Mouse (Mus musculus) heart, embryonic 15.5 days (tissue): ENCODE results near the gene Pla2r1. TPM values are rescaled to one million over a fixed set of nuclear protein-coding genes. Genes with fewer than 3 reads are reported as not detected.

ENCODE experiments used
- ATAC-seq: fragments of 200-750 bp; cut with Nextera tagmentation; replicated peaks from 2 replicates; pipeline ENCODE4 v1.8.0; 2017; ENCODE audit warnings: low read depth, moderate TSS enrichment; ENCODE audit not compliant: insufficient number of reproducible peaks, insufficient read depth, low FRiP score
- H3K27ac ChIP-seq: fragments of 300-500 bp; sonication (generic); 2 replicates; pipeline ENCODE4 v1.5.1; 2015; ENCODE audit warnings: mild to moderate bottlenecking, inconsistent platforms
- H3K27me3 ChIP-seq: fragments of 300-500 bp; sonication (generic); 2 replicates; pipeline ENCODE4 v1.6.1; 2015; ENCODE audit warnings: inconsistent platforms
- H3K36me3 ChIP-seq: fragments of 300-500 bp; sonication (generic); 2 replicates; pipeline ENCODE4 v1.6.1; 2015; ENCODE audit warnings: mild to moderate bottlenecking, inconsistent platforms
- H3K4me1 ChIP-seq: fragments of 300-500 bp; sonication (generic); replicated peaks from 2 replicates; pipeline ENCODE4 v1.6.1; 2015; ENCODE audit warnings: inconsistent platforms
- H3K4me2 ChIP-seq: fragments of 300-500 bp; sonication (generic); 2 replicates; pipeline ENCODE4 v1.6.1; 2015; ENCODE audit warnings: inconsistent platforms, mild to moderate bottlenecking, moderate library complexity
- H3K4me3 ChIP-seq: fragments of 300-500 bp; sonication (generic); 2 replicates; pipeline ENCODE4 v1.5.1; 2015; ENCODE audit warnings: mild to moderate bottlenecking, inconsistent platforms
- H3K9ac ChIP-seq: fragments of 300-500 bp; sonication (generic); 2 replicates; pipeline ENCODE4 v1.6.1; 2015; ENCODE audit warnings: mild to moderate bottlenecking, inconsistent platforms
- H3K9me3 ChIP-seq: fragments of 300-500 bp; sonication (generic); replicated peaks from 2 replicates; pipeline ENCODE4 v1.6.1; 2016; ENCODE audit warnings: inconsistent platforms
- WGBS: fragments of 180-500 bp; shearing (Covaris S2); methylation state at CpG from one replicate; pipeline ENCODE4 v1.1.7; 2015; ENCODE audit warnings: mixed read lengths; 5-methylcytosine and 5-hydroxymethylcytosine counted together
- polyA plus RNA-seq: library from polyadenylated mRNA; unstranded; fragments of >200 nt; fragmentation: Nextera tagmentation; extraction: Ambion mirVana; gene quantifications from 2 replicates; pipeline ENCODE4 v1.2.1, GENCODE M21; 2015

Gene Pla2r1
- polyA plus RNA-seq, 1 experiment from 2014 or later = 1.3 TPM

DNA sequence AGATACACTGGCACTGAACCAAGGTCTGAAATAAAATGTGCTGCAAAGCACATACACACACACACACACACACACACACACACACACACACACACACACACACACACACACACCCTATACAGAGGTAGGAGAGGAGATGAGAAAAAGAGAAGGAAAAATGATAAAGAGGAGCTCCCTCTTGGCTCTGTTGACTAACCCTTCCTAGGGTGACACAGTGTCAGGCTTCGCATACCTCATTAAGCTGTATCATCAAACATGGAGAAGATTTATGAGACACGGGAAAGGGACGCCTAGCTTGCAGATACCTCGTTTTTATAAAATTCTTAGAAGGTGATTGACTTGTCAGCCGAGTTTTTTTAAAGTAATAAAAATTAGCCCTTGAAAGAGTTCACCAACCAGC lies 116.3 kb downstream of the Pla2r1 start:
- Histone ChIP-seq H3K9ac (no peak overlapping the region), H3K27ac (no peak overlapping the region), H3K36me3 (no peaks in the 10 kb centered on the region), H3K9me3 (no peaks in the 10 kb centered on the region), H3K4me3 (no peak overlapping the region), H3K27me3 (no peaks in the 10 kb centered on the region), H3K4me1 (0 out of 2 replicates have a peak, but pooled peaks cover 2% of the 10 kb centered on the region), H3K4me2 (no peak overlapping the region)
- no peak for ATAC-seq
- 76% methylated on average over 5 of the region's 5 CpGs for WGBS

DNA sequence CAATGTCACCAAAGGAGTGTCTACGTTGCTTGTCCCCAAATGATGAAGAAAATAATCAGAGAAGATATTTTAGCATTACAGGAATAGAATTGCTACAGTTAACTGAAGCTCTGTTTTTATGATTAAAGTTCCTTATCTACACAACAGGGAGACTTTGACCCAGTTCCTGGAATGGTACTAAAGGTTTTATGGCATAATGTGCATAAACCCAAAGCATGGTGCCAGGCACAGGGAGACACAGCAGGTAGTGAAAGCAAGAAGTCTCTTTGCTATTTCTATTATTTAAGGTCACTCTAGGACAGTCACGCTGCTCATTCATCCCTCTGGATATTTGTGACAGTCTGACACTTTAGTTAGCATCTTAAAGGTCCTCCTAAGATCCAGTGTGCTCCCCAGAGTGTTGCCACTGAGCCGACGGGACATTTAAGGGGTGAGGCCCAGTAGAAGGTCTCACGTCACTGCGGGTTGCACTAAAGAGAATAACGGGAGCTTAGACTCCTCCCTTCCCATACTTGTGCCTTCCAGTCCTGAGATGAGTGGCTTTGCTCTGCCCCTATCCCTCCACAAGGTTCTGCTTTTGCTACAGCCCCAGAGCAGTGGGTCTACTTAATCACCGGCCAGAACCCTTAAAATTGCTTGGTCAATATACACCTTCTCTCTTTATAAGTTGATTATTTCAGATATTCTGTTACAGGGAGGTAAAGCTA lies 122.6 kb downstream of the Pla2r1 start:
- H3K4me2 ChIP-seq = no peak overlapping the region
- no peaks in the 10 kb centered on the region for H3K36me3 ChIP-seq
- 79% methylated on average over 8 of the region's 8 CpGs for WGBS
- H3K27ac ChIP-seq = no peak overlapping the region
- no peak overlapping the region for H3K4me3 ChIP-seq
- no peaks in the 10 kb centered on the region for H3K9me3 ChIP-seq
- H3K4me1 ChIP-seq = no peaks in the 10 kb centered on the region
- no peak for ATAC-seq
- no peaks in the 10 kb centered on the region for H3K27me3 ChIP-seq
- H3K9ac ChIP-seq = no peak overlapping the region

- no peaks in the 10 kb centered on the region for H3K36me3 ChIP-seq
- no peaks in the 10 kb centered on the region for H3K27me3 ChIP-seq
- H3K9ac ChIP-seq = no peak overlapping the region
- H3K4me3 ChIP-seq = no peak overlapping the region
- H3K4me1 ChIP-seq = no peaks in the 10 kb centered on the region
- ATAC-seq = 0 out of 2 replicates have a peak, but pooled peaks have one; percentile 47
- no peak overlapping the region for H3K4me2 ChIP-seq
- no peaks in the 10 kb centered on the region for H3K9me3 ChIP-seq
- H3K27ac ChIP-seq = no peak overlapping the region
- WGBS = 3% methylated on average over 6 of the region's 6 CpGs
Observed at GRCm38 (mm10) chr2:60418075-60418474, 135.0 kb downstream of the Pla2r1 start.

DNA sequence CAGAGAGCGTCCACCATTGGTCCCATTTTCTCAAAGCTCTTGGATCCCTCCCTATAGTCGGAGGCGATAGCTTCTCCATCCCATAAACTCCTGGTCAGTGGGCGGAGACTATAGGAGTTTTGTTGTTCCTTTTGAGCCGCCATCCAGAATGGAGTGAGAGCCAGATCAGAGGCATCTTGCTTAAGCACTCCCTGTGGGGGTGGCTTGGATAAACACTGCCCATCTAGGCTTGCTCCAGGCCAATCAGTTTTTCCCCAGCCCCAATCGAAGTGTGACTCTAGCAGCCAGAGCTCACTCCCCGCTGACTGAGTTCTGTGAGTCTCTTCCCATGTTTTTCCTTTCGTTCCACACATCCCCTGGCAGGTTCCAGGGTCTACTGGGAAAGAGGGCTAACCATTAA lies 138.8 kb downstream of the Pla2r1 start:
- 59% methylated on average over 8 of the region's 8 CpGs for WGBS
- H3K4me2 ChIP-seq = no peak overlapping the region
- H3K4me1 ChIP-seq = no peaks in the 10 kb centered on the region
- H3K36me3 ChIP-seq = no peaks in the 10 kb centered on the region
- no peak overlapping the region for H3K9ac ChIP-seq
- H3K9me3 ChIP-seq = no peaks in the 10 kb centered on the region
- ATAC-seq = no peak
- no peaks in the 10 kb centered on the region for H3K27me3 ChIP-seq
- no peak overlapping the region for H3K27ac ChIP-seq
- H3K4me3 ChIP-seq = no peak overlapping the region

GRCm38 (mm10) chr2:60413006-60413650 lies 140.0 kb downstream of the Pla2r1 start:
- Histone ChIP-seq H3K9ac (no peak overlapping the region), H3K9me3 (no peaks in the 10 kb centered on the region), H3K4me1 (no peaks in the 10 kb centered on the region), H3K27ac (no peak overlapping the region), H3K27me3 (no peaks in the 10 kb centered on the region), H3K36me3 (no peaks in the 10 kb centered on the region), H3K4me2 (no peak overlapping the region), H3K4me3 (no peak overlapping the region)
- no peak for ATAC-seq
- 77% methylated on average over 18 of the region's 18 CpGs for WGBS

DNA sequence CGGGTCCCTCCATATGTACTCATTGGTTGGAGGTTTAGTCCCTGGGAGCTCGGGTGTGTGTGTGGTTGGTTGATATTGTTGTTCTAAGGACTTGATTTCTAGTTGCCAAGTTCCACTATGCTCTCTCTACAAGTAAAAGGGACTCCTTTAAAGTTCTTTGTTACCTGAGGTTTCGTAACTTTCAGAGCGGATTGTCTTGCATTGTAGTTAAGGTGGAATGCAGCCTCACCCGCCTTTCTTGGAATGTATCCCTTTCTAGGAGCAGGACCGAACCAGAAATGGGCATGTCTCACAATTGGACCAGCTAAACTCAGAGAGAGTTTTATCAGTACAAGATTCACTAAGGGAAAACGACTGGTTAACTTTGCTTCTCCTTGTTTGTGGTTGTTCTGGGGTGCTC lies 141.9 kb downstream of the Pla2r1 start:
- ATAC-seq = no peak
- Histone ChIP-seq H3K9me3 (no peaks in the 10 kb centered on the region), H3K4me3 (no peak overlapping the region), H3K27ac (no peak overlapping the region), H3K9ac (no peak overlapping the region), H3K27me3 (no peaks in the 10 kb centered on the region), H3K36me3 (no peaks in the 10 kb centered on the region), H3K4me1 (no peaks in the 10 kb centered on the region), H3K4me2 (no peak overlapping the region)
- 86% methylated on average over 7 of the region's 7 CpGs for WGBS

DNA sequence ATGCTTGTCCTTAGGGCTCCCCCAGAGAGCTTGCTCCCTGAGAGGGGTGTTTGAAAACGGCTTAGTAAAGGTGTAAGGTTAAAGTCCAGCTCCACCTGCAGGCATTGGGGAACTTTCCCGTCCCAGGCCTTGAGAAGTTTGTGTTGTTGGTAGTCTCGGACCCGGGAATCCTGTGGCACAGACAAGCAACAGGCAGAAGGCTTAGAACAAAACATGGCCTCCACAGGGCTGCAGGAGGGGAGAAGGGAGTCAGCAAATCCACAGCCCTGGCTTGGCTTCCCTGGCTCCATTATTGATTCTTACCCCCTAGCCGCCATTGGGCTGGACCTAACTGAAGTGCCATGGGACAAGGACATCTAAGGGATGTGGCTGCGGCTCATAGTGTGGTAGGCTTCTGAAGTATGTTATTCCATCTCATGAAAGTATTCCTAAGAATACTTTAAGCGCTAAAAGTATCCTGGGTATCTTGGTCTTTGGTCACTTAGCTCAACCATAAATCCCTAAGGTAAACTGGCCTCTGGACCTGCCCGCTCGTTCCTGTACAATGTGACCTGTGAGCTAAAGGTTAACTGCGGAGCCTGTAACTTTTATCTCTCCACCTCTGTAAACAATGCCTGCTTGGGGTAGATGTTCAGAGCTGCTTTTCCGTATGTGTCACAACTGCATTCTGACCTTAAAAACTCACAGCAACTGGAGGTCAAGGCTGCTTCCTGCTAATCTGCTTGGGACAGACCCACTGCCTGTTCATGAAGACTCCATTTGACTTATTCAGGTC lies 142.9 kb downstream of the Pla2r1 start:
- no peak overlapping the region for H3K4me3 ChIP-seq
- H3K27ac ChIP-seq = no peak overlapping the region
- H3K9ac ChIP-seq = no peak overlapping the region
- no peak for ATAC-seq
- no peaks in the 10 kb centered on the region for H3K36me3 ChIP-seq
- 70% methylated on average over 11 of the region's 11 CpGs for WGBS
- no peaks in the 10 kb centered on the region for H3K9me3 ChIP-seq
- no peak overlapping the region for H3K4me2 ChIP-seq
- no peaks in the 10 kb centered on the region for H3K27me3 ChIP-seq
- no peaks in the 10 kb centered on the region for H3K4me1 ChIP-seq

GRCm38 (mm10) chr2:60409194-60409593 lies 143.9 kb downstream of the Pla2r1 start:
- no peak overlapping the region for H3K4me2 ChIP-seq
- H3K4me1 ChIP-seq = no peaks in the 10 kb centered on the region
- H3K27me3 ChIP-seq = no peaks in the 10 kb centered on the region
- no peak overlapping the region for H3K9ac ChIP-seq
- ATAC-seq = no peak
- H3K27ac ChIP-seq = no peak overlapping the region
- no peaks in the 10 kb centered on the region for H3K36me3 ChIP-seq
- WGBS = 65% methylated on average over 6 of the region's 6 CpGs
- no peak overlapping the region for H3K4me3 ChIP-seq
- H3K9me3 ChIP-seq = no peaks in the 10 kb centered on the region

GRCm38 (mm10) chr2:60407387-60407786 lies 145.7 kb downstream of the Pla2r1 start:
- WGBS = 78% methylated on average over 2 of the region's 2 CpGs
- H3K4me2 ChIP-seq = no peak overlapping the region
- no peak overlapping the region for H3K9ac ChIP-seq
- H3K4me1 ChIP-seq = no peaks in the 10 kb centered on the region
- H3K27me3 ChIP-seq = no peaks in the 10 kb centered on the region
- H3K36me3 ChIP-seq = no peaks in the 10 kb centered on the region
- no peak overlapping the region for H3K4me3 ChIP-seq
- H3K9me3 ChIP-seq = no peaks in the 10 kb centered on the region
- no peak overlapping the region for H3K27ac ChIP-seq
- no peak for ATAC-seq

DNA sequence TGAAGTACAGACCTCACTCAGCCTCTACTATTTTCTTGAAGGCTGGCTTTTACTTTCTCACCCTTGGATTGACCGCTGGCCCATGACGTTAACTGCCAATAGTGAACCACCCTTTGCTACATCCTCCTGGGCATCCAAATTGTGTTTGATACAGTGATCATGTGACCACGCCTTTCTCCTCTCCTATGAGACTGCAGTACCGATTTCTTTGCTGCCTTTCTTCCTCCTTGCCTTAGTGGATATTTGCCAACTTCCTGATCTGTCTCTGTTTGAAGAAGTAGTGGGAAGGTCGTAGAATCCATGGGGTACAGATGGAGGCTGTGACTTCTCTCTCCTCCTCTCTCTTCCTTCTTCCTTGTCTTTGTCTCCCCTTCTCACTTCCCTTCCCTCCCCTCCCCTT lies 147.7 kb downstream of the Pla2r1 start:
- Histone ChIP-seq H3K4me3 (no peak overlapping the region), H3K27ac (no peak overlapping the region), H3K9me3 (no peaks in the 10 kb centered on the region), H3K9ac (no peak overlapping the region), H3K27me3 (no peaks in the 10 kb centered on the region), H3K4me2 (no peak overlapping the region), H3K4me1 (no peaks in the 10 kb centered on the region), H3K36me3 (no peaks in the 10 kb centered on the region)
- ATAC-seq = no peak
- WGBS = 85% methylated on average over 5 of the region's 5 CpGs

DNA sequence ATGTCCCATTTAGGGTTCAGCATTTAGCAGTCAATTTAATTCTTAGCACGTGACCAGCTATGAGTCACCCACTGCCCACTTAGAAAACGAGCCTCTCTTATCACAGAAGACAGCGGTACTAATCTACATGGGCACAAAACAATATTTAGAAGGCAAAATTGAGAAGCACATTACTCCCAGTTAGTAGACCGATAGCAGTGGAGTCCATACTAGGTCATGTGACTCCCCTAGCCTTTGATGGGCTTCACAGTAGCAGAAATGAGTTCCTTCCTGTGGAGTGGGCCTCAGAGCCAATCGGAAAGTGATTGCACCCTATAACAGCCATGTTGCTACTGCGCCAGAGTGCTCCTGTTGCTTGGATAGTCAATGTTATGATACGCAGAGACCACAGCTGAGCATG lies 148.3 kb downstream of the Pla2r1 start:
- WGBS = 78% methylated on average over 7 of the region's 7 CpGs
- Histone ChIP-seq H3K27ac (no peak overlapping the region), H3K9me3 (no peaks in the 10 kb centered on the region), H3K4me3 (no peak overlapping the region), H3K27me3 (no peaks in the 10 kb centered on the region), H3K9ac (no peak overlapping the region), H3K4me1 (no peaks in the 10 kb centered on the region), H3K4me2 (no peak overlapping the region), H3K36me3 (no peaks in the 10 kb centered on the region)
- no peak for ATAC-seq
